Mouse (Mus musculus) E14TG2a.4 (cell line): ENCODE results near the gene Il2ra.

Source experiments
- CTCF ChIP-seq: conservative IDR thresholded peaks from 2 replicates; pipeline ENCODE4 v1.5.1; 2014; ENCODE audit warnings: low read length
- NANOG ChIP-seq: IDR thresholded peaks from 2 replicates; pipeline ENCODE4 v1.6.1; 2014; ENCODE audit warnings: borderline replicate concordance, low read length, mixed read lengths
- POU5F1 ChIP-seq: IDR thresholded peaks from 2 replicates; pipeline ENCODE4 v1.6.1; 2014; ENCODE audit warnings: low read length, borderline replicate concordance

DNA sequence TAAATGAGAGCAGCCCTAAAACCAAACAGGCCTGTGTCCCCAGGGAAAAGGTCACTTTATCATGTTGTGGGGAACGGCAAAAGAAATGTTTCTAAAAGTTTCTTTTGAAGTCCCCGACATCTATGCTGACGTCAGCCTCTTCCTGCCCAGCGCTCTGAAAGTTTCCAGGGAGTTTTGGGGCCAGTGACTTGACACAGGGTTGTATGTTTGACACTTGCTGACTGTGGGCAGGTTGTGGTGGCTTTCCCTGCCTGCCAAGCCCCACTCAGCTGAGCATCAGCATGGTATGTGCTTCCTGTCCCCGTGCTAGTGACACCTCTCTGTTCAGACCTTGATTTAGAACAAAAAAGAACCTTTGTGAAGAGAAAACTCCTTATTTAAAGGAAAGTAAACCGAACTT lies 10.7 kb downstream of the Il2ra start:
- TF ChIP-seq CTCF, result no peak
- TF ChIP-seq NANOG, result no peak
- no peak for TF ChIP-seq POU5F1
